Mouse (Mus musculus) bone marrow macrophage, adult 2 months (primary cell): ENCODE data around the gene Pax7. TPM values are rescaled to one million over a fixed set of nuclear protein-coding genes. Genes with fewer than 3 reads are reported as not detected.

Source experiments
- H3K27ac ChIP-seq: 2 replicates; pipeline ENCODE4 v1.5.1; 2012; ENCODE audit warnings: low read depth, low read length; ENCODE audit not compliant: insufficient read depth
- H3K4me1 ChIP-seq: 2 replicates; pipeline ENCODE4 v1.6.1; 2012; ENCODE audit warnings: low read length; ENCODE audit not compliant: control insufficient read depth, insufficient read depth
- H3K4me3 ChIP-seq: 2 replicates; pipeline ENCODE4 v1.5.1; 2012; ENCODE audit warnings: mild to moderate bottlenecking, low read length, moderate library complexity; ENCODE audit not compliant: insufficient read depth
- CTCF ChIP-seq: IDR thresholded peaks from 2 replicates; pipeline ENCODE4 v1.5.1; 2012; ENCODE audit warnings: low read depth, mild to moderate bottlenecking, low read length, moderate library complexity
- POLR2A ChIP-seq: IDR thresholded peaks from 2 replicates; pipeline ENCODE4 v1.6.1; 2012; ENCODE audit warnings: mild to moderate bottlenecking, low read depth, low read length, borderline replicate concordance
- polyA plus RNA-seq: library from polyadenylated mRNA; stranded (reverse); fragments of >200 nt; gene quantifications from 2 replicates; pipeline ENCODE4 v1.2.4, GENCODE M21; 2012; ENCODE audit not compliant: missing spikeins, insufficient read depth, insufficient read length

The Pax7 gene
- polyA plus RNA-seq, 1 experiment, result not detected

DNA sequence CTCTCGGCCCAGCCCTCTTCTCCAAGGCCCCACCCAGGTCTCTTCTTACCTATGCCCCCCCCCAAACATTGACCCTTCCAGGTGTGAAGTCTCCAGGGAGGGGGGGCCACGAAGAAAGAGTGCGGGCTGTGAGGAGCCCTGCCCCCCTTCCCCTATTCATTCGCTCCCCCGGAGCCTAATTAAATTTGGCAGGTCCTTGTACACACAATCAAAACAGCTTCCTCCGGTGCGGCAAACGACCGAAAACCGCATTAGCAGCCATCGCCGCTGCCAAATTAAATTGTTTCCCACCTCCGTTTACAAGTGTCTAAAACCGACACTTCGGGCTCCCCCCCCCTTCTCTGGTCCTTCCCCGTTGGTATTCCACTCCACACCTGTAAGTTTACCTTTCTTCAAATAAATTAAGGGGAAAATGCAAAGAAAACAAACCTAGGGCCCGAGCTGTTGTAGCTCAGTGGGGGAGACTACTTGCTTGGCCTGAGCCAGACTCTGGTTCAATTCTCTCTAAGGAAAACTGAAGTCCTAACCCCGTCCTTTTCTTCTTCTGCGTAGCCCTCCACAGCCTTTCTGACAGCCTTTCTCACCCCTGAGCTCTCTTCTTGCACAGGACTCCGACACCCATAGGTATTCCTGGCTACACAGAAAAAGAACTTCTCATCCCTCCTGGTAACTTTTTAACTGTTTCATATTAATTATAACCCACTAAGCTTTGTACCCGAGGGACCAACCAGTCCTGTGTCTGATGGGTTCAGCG, 8.6 kb downstream of the Pax7 start:
- no peak for TF ChIP-seq CTCF
- TF ChIP-seq POLR2A, result no peak
- no peak overlapping the region for H3K27ac ChIP-seq
- no peak overlapping the region for H3K4me3 ChIP-seq
- no peaks in the 10 kb centered on the region for H3K4me1 ChIP-seq

DNA sequence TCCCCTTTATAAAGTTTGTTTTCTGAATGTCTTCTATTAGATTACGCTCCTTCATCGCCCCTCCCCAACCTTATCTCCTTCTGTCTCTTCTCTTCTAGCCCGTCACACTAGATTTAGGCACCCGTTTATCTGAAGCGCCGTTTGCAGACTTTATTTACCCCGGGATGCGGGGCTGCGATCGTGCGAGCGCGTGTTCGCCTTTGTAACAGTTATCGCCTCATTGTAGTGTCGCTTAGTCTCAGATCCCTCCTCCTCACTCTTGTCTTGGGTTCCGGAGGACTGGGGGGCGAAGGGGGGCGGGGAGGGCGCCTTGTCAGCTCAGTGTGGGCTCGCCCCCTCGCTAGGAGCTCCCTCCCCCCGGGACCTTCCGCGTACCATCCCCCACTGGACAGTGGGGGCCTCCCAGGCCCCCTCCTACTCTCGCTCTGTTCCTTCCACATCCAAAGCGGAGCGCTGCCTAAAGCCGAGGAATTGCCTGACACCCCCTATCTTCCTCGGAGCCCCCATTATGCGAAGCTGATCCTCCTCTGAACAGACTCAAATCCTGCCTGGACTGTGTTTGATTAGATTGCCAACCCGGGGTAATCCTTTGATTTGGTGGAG, 9.4 kb downstream of the Pax7 start:
- Histone ChIP-seq H3K4me3 (no peak overlapping the region), H3K27ac (no peak overlapping the region), H3K4me1 (no peaks in the 10 kb centered on the region)
- TF ChIP-seq POLR2A (no peak), CTCF (no peak)

DNA sequence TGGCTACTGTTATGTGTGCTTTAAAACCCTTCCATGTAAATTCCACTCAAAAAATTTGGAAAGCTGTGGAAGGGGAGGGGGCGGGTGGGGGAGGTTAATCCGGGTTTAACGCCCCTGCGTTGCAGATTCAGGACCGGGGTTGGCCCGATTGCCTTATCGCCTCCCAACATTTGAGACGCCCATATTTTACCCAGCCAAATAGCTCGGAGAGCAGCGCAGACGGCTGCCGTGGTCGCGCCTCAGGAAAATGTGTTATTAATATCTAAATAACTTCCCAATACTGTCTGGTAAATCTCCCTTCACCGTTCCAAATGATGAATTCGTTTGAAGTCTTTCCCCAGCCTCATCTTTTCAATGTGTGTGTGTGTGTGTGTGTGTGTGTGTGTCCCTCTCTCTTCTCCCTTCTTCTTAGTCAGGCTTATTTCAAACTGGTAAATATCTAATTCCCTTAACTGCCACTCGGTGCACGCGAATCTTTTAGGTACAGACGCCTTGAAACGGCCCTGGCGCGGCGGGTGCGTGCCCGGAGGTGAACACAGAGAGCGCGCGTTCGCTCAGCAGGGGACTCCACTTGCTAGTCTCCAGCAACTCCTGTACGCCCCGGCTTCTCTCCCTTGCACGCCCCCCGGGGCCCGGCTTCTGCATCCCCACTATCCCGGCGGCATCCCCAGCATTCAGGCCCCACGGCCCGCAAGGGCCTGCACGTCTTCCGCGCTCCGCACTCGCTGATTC, 10.0 kb downstream of the Pax7 start:
- Histone ChIP-seq H3K27ac (no peak overlapping the region), H3K4me3 (no peak overlapping the region), H3K4me1 (no peaks in the 10 kb centered on the region)
- TF ChIP-seq CTCF (no peak), POLR2A (no peak)

DNA sequence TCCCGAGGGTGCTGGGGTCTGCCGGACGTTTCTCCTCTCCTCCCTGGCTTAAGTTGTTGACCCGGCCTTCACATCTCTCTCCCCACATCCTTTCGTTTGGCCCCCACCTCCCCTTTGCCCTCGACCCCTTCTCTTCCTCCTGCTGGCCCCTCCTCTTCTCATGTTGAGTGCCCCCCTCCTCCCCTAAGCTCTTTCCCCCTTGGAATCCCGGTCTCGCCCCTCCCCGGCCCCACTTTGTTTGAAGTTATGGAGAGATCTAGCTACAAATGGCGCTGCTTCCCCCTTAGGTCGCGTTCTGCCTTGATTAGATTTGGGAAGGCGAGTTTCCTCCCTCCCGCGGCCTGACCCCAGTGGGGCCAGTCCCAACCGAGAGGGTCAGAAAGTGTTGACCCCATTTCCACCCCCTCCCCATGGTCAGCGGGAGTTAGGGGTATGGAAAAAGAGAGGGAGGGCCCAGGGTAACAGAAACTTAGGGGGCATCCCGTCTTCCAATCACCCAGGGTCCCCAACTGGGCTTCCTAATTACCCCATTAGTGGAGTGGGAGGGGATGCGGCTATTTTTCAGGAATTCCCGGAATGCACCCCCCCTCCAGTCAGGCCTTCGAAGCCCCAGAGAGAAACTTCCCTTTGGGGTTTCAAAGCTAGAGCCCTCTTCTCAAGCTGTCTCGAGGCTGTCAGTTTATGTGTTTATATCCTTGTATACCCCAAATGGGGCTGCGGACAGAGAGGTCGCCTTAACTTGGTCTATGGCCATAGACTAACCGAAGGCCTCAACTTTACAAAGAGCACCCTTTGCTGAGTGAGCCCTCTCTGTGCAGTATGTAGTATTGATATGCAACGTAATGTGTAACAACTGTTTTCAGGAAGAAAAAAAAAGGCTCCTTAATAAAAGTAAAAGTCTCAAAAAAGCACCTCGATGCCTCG, 10.9 kb downstream of the Pax7 start:
- TF ChIP-seq CTCF (no peak), POLR2A (no peak)
- Histone ChIP-seq H3K27ac (no peak overlapping the region), H3K4me1 (no peaks in the 10 kb centered on the region), H3K4me3 (no peak overlapping the region)

DNA sequence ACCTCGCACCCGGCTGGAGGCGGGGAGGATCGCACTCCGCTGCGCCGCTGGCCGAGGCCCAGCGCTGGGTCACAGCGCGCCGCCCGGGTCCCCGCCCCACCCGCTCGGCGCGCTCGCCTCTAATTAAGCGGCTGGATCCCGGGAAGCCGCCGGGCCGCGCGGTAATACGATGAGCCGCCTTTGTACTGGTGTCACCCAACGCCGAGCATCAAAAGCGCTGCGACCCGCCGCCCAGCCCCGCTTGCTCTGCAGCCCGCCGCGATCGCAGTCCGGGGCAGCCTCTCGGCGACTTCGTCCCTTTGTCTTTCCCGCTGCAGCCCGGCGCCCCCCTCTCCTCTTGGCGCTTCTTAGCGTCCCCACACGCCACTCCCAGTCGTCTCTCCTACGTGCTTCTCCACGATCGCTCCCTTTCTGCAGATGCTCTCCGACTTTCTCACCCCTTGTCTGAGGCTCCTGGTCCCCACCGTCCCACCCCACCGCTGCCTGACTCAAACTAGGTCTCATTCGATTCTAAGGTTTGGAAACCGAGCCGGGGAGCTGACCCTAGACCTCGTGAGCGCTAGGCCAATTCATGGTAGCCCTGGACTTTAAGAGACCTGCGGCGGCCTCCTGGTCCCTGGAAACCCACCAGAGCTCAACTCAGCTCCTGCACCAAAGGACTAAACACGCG, 11.7 kb downstream of the Pax7 start:
- no peak overlapping the region for H3K4me3 ChIP-seq
- H3K27ac ChIP-seq, result no peak overlapping the region
- H3K4me1 ChIP-seq, result no peaks in the 10 kb centered on the region
- TF ChIP-seq CTCF (no peak), POLR2A (no peak)

DNA sequence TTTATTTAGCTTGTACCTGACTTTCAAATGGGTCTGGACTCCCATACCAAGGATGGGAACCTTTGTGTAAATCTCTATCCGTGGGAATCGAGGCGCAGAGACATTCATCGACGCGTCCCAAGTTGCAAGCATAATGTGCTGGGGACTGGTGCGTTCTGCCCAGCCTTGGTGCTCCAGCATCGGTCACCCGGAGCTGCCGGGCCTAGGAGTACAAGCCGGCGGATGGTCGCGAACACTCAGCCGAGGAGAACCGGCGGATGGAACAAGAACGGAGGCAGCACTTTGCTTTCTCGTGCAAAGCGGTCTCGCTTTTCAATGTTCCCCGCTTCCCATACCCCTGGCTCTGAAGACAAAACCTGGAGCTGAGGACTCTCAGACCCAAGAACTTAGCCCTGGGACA, 12.3 kb downstream of the Pax7 start:
- Histone ChIP-seq H3K27ac (no peak overlapping the region), H3K4me1 (no peaks in the 10 kb centered on the region), H3K4me3 (no peak overlapping the region)
- TF ChIP-seq POLR2A (no peak), CTCF (no peak)

DNA sequence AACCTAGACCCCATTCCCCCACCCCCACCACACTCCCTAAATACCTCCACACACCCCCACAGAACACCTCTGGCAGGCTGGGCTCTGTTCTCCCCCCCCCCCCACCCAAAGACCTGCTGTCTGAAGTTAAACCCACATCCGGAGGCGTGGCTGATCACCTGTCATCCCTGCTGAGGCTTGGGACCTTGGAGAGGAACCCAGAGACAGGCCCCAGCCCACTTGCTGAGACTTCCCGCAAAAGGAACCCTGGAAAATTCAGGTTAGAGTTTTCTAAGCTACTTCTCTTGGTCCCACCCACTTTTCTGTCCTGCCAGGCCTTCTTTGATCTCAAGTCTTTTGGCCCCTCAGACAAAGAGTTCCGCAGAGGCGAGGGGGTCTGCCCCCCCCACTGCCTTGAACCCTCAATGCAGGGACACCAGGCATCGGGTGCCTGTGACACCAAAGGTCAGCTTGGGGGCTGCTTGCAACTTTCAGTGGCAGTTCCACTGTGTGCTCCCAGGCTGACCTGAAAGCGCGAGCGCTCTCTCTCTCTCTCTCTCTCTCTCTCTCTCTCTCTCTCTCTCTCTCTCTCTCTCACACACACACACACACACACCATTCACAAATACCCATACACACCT, 13.8 kb downstream of the Pax7 start:
- Histone ChIP-seq H3K4me1 (no peaks in the 10 kb centered on the region), H3K4me3 (no peak overlapping the region), H3K27ac (no peak overlapping the region)
- TF ChIP-seq CTCF, result no peak
- no peak for TF ChIP-seq POLR2A

DNA sequence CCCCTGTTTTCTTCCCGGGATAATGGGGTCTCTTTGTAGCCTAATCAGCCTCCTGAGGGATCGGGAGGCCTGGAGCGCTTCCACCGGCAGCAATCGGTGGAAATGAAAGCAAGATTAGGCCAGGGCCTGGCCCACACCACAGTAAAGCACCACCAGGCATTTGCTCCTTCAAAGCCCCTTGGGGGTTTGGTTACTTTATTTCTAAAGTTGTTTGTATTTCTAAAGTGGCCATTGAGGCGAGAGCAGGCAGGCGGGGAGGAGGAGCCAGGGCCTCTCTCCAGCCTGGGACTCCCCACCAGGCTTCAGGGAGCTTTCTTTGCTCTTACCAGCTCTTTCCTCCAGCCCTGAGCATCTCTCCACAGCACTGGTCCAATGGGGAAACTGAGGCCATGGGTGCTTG, 15.2 kb downstream of the Pax7 start:
- Histone ChIP-seq H3K4me1 (no peaks in the 10 kb centered on the region), H3K27ac (no peak overlapping the region), H3K4me3 (no peak overlapping the region)
- no peak for TF ChIP-seq CTCF
- no peak for TF ChIP-seq POLR2A
